Mouse (Mus musculus): ENCODE data around the gene Kif3c. TPM values are rescaled to one million over a fixed set of nuclear protein-coding genes. Genes with fewer than 3 reads are reported as not detected.
"Not testable (repeated sequence)": the region's sequence is repeated elsewhere in the genome, so short reads cannot be mapped to it uniquely, and the experiment has no call there.

Gene Kif3c
- total RNA-seq, 2 experiments from 2014 or later: 174 to 177 TPM

DNA sequence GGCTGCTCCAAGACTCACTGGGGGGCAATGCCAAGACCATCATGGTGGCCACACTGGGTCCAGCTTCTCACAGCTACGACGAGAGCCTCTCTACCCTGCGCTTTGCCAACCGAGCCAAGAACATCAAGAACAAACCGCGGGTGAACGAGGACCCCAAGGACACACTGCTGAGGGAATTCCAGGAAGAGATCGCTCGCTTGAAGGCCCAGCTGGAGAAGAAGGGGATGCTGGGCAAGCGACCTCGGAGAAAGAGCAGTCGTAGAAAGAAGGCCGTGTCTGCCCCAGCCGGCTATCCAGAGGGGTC lies 2.0 kb downstream of the Kif3c start:
- no peak for DNase-seq (ENCODE audit: extremely low spot score in 1 of 2, low spot score in 1 of 2)

DNA sequence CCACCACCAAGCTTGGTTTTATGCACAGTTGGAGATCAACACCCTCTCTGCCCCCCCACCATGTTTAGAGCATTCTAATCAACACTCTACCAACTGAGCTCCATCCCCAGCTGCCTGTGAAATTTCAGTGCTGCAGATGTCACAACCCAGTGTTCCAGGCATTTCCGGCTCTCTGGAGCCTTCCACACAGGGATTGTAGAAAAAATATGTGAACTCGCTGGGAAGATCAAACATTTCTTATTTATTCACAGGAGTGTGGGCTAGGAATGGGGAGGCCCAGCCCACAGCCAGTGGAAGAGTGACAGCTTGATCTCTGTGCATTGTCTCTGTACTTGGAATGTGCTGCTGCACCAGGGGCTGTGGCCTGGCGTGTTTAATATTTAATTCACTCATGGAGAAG lies 3.8 kb downstream of the Kif3c start:
- no peak for DNase-seq (ENCODE audit: extremely low spot score in 1 of 2, low spot score in 1 of 2)

DNA sequence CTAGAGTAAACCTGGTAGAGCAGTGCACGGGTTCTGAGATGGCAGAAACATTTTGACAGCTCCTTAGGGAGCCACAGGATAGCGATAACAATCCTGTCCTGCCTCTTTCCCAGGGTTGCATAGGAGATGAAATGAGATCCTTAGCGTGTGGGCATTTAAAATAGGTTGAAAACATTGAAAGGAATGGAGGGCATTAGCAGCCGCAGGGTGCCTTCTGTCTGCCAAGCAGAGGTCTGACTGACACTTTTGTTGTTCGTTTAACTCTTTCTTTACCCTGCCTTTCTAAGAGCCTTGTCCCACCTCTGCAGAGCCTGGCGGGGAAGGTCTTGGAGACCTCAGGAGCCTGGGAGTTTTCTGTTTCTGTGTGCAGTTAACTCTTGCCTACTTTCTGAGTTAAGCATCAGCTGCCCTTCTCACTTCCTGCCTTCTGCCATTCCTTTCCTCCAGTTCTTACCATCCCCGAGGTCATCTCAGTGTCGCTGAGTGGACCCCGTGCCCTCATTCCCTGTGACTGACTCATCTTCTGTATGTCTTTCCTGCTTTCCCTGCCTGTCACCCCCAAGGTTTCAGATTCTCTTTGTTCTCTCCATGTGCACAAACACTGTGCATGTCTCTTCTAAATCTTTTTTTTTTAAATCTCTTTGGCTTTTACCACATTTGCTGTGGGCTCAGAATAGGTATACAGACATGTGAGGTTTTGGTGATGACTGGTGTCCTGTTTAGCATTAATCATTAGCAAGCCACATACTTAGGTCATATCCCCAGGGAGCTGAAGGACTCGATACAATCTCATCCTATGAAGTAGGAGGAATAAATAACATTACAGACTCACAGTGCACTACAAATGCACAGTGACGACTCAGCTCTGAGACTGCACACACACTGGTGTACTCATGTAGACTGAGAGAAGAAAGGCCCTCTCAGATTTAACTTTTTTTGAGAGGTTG lies 6.3 kb downstream of the Kif3c start:
- no peak for DNase-seq (ENCODE audit: extremely low spot score in 1 of 2, low spot score in 1 of 2)

DNA sequence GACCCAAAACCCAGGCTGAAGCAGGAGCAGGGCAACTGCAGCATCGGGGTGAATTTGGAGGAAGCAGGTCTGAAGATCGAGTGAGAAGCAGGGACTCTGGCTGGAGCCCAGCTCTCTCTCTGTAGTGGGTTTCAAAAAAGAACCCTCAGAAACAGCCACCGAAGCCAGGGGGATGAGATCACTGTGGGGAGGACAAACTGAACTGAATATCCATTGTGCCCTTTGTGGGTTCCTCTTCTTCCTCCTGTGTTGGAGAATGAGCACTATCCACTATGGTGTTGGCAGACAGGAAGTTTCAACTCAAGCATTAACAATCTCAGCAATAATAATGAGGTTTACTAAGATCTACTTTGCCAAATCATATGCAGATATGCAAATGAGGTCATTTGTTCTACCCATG lies 7.1 kb downstream of the Kif3c start:
- DNase-seq (ENCODE audit: extremely low spot score in 1 of 2, low spot score in 1 of 2): no peak

DNA sequence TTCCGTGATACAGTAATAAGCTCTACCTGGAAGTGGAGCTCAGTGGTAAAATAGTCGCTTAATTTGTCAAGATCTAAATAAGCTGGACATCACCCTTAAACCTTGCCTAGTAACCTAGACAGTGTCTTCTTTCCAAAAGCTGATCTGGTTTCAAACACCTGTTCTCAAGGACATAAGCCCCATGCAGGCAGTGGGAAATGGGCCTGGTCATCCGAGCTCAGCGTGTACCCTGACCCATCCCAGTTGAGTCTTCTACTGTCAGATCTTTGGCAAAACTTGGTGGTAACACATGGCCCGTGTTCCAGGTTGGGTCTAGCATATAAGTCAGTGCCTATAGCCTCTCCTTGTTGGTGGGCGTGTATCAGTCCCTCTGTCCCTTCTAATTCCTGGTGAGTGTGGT lies 8.6 kb downstream of the Kif3c start:
- DNase-seq (ENCODE audit: extremely low spot score in 1 of 2, low spot score in 1 of 2): no peak

DNA sequence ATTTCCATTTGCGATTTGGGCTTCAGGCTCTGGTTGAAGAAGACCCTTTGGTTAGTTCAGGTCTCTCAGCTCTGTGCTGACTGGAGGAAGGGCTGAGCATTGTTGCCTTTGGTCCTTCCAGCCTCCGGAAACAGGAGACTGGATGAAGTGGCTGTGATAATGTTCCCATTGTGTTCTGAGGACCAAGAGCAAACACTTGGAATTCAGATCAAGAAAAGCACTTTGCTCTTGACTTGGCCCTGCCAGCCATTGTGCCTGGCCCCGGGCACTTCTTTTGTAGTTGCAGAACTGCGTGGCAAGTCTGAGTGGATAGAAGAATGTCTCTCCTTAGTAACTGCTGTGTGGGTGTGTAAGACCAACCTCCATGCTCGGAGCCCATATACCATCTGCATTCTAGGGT lies 9.6 kb downstream of the Kif3c start:
- DNase-seq (ENCODE audit: extremely low spot score in 1 of 2, low spot score in 1 of 2): no peak

DNA sequence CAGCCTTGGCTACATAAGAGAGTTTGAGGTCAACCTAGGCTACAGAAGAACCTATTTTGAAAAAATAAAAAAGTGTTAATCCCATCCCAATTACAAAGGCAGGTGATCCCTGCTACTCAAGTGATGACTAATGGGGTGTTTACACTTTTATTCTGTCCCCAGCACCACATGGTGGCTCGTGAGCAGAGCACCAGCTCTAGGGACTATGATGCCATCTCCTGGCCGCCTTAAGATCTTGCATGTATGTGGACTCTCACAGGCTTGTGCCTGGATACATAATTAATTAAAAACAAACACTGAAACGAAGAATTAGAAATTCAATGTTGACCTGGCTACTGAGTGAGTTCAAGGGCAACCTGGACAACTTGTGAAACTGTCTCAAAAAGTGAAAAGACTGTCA lies 12.3 kb downstream of the Kif3c start:
- DNase-seq (ENCODE audit: extremely low spot score in 1 of 2, low spot score in 1 of 2): no peak

DNA sequence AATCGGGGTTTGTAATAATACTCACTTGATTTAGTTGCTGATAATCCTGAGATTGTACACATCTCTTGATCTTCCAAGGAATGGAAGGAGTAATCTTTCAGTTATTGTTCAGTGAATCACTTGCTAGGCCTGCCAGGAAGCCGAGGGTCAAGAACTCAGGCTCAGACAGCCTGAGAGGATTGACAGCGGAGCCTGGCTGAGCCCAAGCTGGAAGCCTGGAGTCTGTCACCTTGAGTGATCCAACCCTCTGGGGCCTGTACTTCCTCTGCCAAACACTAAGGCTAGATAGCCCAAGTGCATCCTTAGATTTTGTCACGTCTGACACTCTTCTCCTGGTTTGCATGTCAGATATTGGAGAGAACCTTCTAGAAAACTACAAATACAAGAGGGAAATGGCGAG lies 12.8 kb downstream of the Kif3c start:
- no peak for DNase-seq (ENCODE audit: extremely low spot score in 1 of 2, low spot score in 1 of 2)

DNA sequence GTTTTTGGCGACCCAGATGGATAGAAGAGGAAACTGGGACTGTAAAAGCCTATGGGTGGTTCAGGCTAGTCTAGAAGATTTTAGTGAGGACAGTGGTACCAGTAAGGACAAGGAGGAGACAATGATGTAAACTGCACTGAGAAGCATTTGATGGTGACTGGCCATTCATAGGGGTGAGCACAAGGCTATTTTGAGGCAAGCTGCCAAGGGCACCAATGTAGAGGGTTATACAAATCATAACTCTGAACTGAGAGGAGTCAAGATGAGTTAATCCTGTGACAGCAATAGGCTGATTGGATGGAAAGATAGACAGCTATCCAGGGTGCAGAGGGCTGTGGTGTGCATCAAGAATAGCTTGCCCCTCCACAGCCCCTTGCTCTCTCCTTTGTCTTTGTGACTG lies 19.9 kb downstream of the Kif3c start:
- DNase-seq (ENCODE audit: extremely low spot score in 1 of 2, low spot score in 1 of 2): no peak

DNA sequence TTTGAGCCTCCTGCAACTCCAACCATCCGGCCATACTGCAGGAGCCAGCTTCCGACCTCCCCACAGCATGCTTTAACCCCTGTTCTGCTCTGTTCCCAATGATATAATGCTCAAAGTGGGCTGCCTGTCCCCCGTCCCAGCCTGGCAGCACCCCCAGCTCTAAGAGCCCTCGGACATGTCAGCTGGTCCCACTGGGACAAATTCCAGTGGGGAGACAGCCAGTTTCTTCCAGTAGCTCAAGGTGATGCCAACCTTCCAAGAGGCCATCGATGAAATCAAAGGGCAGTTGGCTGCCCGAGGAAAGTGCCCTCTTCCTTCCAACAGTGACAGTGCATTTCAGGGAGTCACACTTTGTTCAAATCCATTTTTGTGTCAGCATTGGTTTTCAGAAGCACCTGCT lies 20.3 kb downstream of the Kif3c start:
- no peak for DNase-seq (ENCODE audit: extremely low spot score in 1 of 2, low spot score in 1 of 2)

DNA sequence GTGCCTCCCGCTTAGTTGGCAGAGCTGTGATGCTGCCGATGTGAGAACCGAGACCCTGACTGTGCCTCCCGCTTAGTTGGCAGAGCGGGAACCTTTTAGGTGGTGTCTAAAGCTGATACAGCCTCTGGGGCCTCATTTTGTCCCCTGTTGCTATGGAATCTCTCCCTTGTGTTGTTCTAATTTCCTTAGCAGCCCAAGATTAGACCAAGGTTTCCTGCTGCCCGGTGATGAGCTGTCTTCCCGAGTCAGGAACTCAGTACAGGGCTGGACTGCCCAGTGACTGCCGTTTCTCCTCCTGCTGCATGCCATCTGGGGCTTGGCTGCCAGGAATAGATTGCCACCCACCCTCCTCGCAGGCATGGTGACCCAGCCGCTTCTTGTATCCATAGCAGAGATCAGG lies 21.0 kb downstream of the Kif3c start:
- DNase-seq (ENCODE audit: extremely low spot score in 1 of 2, low spot score in 1 of 2): no peak

DNA sequence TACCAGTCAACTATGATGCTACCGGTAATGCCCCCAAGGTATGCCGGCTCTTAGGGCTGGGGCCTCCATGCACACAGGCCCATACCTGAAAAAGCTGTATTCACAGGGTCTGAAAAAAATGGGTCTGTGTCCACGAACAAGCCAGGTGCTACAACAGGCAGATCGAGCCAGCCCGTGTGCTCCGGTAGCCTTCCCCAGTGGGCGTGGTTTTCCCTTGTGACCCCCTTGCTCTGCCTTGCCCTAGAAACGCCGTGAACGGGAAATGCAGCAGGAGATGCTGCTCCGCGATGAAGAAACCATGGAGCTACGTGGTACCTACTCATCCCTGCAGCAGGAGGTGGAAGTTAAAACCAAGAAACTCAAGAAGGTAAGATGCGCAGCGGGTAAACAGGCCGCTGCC lies 23.0 kb downstream of the Kif3c start:
- DNase-seq (ENCODE audit: extremely low spot score in 1 of 2, low spot score in 1 of 2): no peak

DNA sequence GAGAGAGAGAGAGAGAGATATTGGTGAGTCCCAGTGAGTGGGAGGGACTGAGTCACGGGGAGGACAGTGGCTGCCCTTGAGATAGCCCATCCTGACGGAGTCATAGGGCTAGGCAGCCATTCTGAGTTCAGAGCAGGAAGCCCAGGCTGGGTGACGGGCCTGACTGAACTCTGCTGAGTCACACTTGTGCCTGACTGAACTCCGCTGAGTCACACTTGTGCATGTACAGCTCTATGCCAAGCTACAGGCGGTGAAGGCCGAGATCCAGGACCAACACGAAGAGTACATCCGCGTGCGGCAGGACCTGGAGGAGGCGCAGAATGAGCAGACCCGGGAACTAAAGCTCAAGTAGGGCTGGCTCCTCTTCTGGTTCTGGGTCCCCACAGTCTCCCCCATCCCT lies 24.5 kb downstream of the Kif3c start:
- DNase-seq (ENCODE audit: extremely low spot score in 1 of 2, low spot score in 1 of 2): no peak

DNA sequence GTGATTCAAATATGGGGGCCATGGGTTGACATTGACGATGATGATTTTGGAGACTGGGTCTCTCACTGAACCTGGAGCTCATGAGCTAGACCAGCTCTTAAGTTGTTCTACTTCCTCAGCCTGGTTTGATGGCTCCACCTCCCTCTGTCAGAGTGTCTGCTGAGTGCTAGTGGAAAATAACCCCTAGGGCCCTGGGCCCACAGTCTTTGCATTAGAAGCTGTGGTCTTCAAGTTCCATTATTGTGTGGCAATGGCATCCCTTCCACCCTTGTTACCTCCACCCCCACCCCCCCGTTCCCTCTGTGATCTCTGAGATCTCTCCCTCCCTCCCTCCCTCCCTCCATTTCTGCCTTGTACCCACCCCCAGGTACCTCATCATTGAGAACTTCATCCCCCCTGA lies 25.1 kb downstream of the Kif3c start:
- no peak for DNase-seq (ENCODE audit: extremely low spot score in 1 of 2, low spot score in 1 of 2)

DNA sequence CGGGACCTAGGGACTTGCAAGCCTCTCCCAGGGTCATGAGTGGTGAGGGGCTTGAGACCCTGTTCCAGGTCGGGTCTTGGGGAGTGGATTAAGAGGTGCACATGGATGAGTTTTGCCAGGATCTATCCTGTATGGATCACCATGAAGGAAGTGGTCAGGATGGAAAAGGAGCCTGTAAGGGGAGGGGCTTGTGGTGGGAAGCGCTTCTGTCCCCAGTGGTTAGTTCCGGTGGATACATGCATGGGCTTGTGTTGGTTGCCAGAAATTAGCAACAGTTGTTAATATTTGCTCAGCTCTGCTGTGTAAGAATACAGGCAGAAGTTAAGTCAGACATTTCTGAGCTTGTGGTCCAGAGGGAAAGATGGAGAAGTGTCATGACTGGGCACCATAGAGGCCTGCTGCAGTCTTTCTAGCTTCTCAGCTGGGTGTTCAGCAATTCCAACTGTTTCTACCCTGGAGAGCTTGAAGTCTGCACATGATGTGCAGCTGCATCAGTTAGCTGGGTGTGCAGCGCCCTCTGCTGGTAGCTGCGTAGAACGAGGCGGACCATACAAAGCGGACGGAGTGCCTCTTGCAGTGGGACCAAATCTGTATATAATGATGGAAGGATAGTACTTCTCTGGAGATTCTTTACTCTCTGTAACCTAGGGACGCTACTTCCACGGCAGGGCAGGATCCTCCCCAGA lies 25.8 kb downstream of the Kif3c start:
- peak; percentile 80 to 93 for DNase-seq (ENCODE audit: extremely low spot score in 1 of 2, low spot score in 1 of 2)

DNA sequence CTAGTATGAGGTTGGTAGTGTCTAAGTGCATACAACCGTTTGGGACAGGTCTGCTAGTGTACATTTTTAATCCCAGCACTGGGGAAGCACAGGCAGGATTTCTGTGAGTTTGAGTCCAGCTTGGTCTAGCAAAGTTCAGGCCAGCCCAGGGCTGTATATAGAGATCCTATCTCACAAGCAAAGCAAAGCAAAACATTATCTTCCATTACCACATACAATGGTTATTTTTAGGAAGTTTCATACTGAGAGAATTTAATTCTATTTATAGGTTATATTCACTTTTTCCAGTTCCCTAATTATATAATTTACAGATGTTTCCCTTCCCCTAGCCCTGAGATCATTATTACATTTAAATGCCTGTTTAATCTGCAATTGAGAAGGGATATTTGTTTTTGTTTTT lies 26.3 kb downstream of the Kif3c start:
- DNase-seq (ENCODE audit: extremely low spot score in 1 of 2, low spot score in 1 of 2): no peak

DNA sequence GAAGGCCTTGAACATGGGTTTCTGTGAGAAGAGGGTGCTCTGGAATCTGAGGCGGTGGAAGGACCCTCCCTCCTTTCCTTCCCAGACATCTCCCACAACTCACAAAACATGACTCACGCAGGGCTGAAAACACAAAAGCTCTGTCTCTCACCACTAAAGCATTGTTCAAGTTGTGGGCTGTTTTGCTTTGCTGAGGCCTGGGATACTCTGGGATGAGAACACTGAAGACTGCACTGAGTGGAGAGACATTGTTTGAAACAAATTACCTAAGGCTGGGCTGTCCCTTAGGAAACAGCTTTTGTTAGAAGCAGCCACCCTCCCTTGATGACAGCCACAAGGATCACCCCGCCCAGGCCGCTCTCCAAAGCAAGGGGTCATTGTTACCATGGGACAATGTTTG lies 28.2 kb downstream of the Kif3c start:
- no peak for DNase-seq (ENCODE audit: extremely low spot score in 1 of 2, low spot score in 1 of 2)

DNA sequence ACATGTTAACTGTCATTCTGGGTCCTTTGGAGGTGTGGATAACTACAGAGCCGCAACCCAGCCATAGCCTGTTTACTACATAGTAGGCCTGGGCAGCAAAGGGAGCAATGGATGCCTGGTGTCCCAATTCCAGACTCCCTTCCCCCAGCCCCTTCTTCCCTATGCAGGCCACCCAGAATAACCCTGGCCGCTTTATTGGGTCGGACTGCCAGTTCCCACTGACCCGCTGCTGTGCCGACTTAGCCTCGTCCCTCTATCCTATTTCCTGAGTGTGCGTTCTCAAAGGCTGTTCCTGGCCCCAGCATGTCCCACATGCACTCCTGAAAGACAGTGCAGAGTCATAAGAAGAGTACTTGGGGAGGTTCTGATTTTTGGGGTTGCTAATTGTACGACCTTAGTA lies 32.0 kb downstream of the Kif3c start:
- DNase-seq (ENCODE audit: extremely low spot score in 1 of 2, low spot score in 1 of 2): no peak

DNA sequence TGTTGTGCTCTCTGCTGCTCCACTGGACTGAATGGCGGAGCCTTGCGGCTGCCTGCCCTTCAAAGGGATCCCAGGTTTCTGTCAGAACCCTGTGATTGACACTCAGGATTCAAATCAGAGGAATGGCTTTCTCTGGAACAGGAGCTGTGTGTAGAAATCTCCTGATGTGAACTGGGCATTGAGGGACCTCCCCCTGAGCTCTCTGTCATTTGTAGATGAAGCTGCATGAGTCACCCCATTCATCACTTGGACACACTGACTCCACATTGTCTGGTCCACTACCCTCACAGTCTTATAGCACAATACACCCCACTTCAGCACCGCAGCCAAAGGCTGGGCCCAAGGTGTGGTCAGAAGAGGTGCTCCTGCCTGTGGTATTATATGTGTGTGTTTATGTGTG lies 40.7 kb downstream of the Kif3c start:
- DNase-seq (ENCODE audit: extremely low spot score in 1 of 2, low spot score in 1 of 2): not testable (repeated sequence)

DNA sequence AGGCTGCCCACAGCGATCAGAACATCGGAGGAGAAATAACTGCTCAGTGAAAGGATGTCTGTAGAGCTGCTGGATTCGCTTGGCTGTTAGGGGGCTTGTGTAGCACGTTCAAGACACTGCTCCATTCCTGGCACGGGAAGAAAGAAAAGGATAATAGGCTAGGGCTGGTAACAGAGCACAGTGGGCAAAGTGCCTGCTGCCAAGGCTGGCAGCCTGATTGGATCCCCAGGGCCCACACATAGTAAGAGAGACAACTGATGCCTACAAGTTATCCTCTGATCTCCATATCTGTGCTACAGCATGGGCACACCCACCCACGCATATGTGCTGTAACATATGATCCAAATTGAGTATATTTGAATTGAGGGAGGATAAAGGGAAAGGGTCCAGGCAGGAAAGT lies 41.7 kb downstream of the Kif3c start:
- DNase-seq (ENCODE audit: extremely low spot score in 1 of 2, low spot score in 1 of 2): no peak

DNA sequence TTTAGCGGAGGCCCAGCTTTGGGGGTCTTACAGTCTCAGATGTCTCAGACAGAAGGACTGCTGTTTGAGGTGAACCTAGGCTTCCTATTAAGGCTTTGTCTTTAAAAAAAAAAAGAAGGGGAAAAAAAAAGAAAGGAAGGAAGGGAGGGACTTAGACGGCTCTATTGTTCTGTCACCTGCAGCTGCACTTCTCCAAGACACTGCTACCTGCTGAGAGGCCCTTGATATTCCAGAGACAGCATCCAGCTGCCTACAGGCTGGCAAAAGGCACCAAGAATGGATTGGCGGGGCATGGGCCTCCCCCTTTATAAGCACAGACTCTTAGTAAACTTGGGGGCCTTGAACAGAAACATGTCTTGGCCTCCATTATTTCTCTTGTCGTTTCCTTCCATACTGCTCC lies 50.0 kb downstream of the Kif3c start:
- DNase-seq (ENCODE audit: extremely low spot score in 1 of 2, low spot score in 1 of 2): no peak

DNA sequence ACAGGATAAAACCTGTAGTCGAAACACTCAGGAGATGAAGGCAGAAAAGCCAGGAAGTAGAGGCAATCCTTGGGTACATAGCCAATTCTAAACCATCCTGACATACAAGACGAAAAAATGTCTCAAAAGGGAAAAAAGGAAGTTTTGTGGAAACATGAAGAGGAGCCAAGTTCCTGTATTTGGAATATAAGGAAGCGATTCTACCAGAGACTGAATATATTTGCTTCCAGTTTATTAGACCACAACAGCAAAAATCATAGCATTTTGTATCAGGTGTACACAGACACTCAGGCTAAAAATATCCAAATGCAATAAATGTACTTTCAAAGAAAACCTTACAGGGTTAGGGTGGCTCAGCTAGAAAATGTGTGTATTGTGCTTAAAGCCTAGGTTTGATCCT lies 53.8 kb downstream of the Kif3c start:
- DNase-seq (ENCODE audit: extremely low spot score in 1 of 2, low spot score in 1 of 2): no peak

All from layer of hippocampus, postnatal 25 days (tissue).